In genomic region chr17:87616799-87617198, GRCm38 (mm10) we compare ENCODE assay signal across 20 mouse cellular contexts. TPM values are rescaled to one million over a fixed set of nuclear protein-coding genes. Genes with fewer than 3 reads are reported as not detected.
DNase-seq lines count a peak whose midpoint lies in the region; ATAC-seq and TF ChIP-seq lines count a peak whose summit lies in the region.
"Had no signal": no experiment of that assay in that cellular context is flagged by ENCODE, and none has a peak within 500 bp of the region (broad histone marks: within the 10 kb centered on the region; RNA-seq: fewer than 3 reads in every experiment).

No protein-coding gene starts in this region.

- H3K27ac ChIP-seq in limb, embryonic 14.5 days (replicated peaks; ENCODE audit: low read depth, low read length) = no peak overlapping the region
- H3K27ac ChIP-seq: embryonic facial prominence, embryonic 13.5 days; forebrain, embryonic 13.5 days; heart, adult 2 months; heart, embryonic 15.5 days; hindbrain, embryonic 14.5 days had no signal

- peaks cover 8% of the 10 kb centered on the region for H3K4me1 ChIP-seq in limb, embryonic 14.5 days (ENCODE audit: control insufficient read depth, insufficient read depth, low read length)

- H3K9ac ChIP-seq in limb, embryonic 14.5 days (ENCODE audit: low read depth, low read length, severe bottlenecking) = 0 out of 2 replicates have a peak overlapping the region, but pooled peaks have one; percentile 16
- H3K9ac ChIP-seq: embryonic facial prominence, embryonic 13.5 days; forebrain, embryonic 13.5 days; heart, embryonic 15.5 days; hindbrain, embryonic 14.5 days had no signal

- no peak for TF ChIP-seq POLR2A in limb, embryonic 14.5 days (IDR thresholded peaks at IDR 0.05; ENCODE audit: borderline replicate concordance, extremely low read depth, insufficient read depth, insufficient read length)

- peak; percentile 39 for DNase-seq in lung, postnatal 36 days
- DNase-seq in lung, postnatal 14 days = no peak
- DNase-seq in limb, embryonic 14.5 days (ENCODE audit: low spot score) = no peak
- DNase-seq in kidney, adult 18-20 months = no peak
- no peak for DNase-seq in gastrocnemius, postnatal 10 days
- DNase-seq: adrenal gland, adult 8-10 months; adrenal gland, postnatal 36 days; cerebellum, adult 8-10 months; cerebellum, postnatal 14 days; heart, adult 2 months; heart, postnatal 14 days had no signal

- H3K4me2 ChIP-seq in limb, embryonic 14.5 days (replicated peaks; ENCODE audit: low read depth, low read length, severe bottlenecking) = no peak overlapping the region
- H3K4me2 ChIP-seq: embryonic facial prominence, embryonic 13.5 days; forebrain, embryonic 13.5 days; heart, embryonic 11.5 days; heart, embryonic 15.5 days; hindbrain, embryonic 14.5 days had no signal

- no peak overlapping the region for H3K4me3 ChIP-seq in limb, embryonic 14.5 days (replicated peaks; ENCODE audit: low read length)
- H3K4me3 ChIP-seq: embryonic facial prominence, embryonic 13.5 days; forebrain, embryonic 13.5 days; heart, adult 2 months; heart, embryonic 15.5 days had no signal

- no peaks in the 10 kb centered on the region for H3K27me3 ChIP-seq in limb, embryonic 14.5 days (ENCODE audit: control insufficient read depth, insufficient read depth, low read length)
- H3K27me3 ChIP-seq: CH12.LX; embryonic facial prominence, embryonic 13.5 days; forebrain, embryonic 13.5 days; heart, embryonic 15.5 days had no signal

- peak; percentile 16; the same call in 1 of the 2 replicates for ATAC-seq in common myeloid progenitor, adult 5-6 weeks (replicated peaks; ENCODE audit: low read depth, poor library complexity, severe bottlenecking)
- no peak for ATAC-seq in limb, embryonic 14.5 days (ENCODE audit: low FRiP score, low read depth)
- ATAC-seq in monocyte, adult 5-6 weeks (replicated peaks; ENCODE audit: insufficient number of reproducible peaks, low FRiP score, low TSS enrichment, poor library complexity, severe bottlenecking) = 0 out of 2 replicates have a peak, but pooled peaks have one; percentile 20
- ATAC-seq: forebrain, embryonic 13.5 days had no signal

- 90% methylated on average over 12 of the region's 12 CpGs for WGBS in limb, embryonic 14.5 days

- H3K9me3 ChIP-seq in limb, embryonic 14.5 days (ENCODE audit: control insufficient read depth, low read length) = no peaks in the 10 kb centered on the region
- H3K9me3 ChIP-seq: embryonic facial prominence, embryonic 13.5 days; forebrain, embryonic 13.5 days; heart, embryonic 15.5 days had no signal

- no peaks in the 10 kb centered on the region for H3K36me3 ChIP-seq in limb, embryonic 14.5 days (ENCODE audit: control insufficient read depth, insufficient read depth, low read length)
- H3K36me3 ChIP-seq: embryonic facial prominence, embryonic 13.5 days; heart, embryonic 15.5 days had no signal

RNA-seq across cellular contexts. Expression of gene Epcam, which starts 19.0 kb away (rescaled TPM):
- not detected in 2 replicates for total RNA-seq in common myeloid progenitor, adult 5-6 weeks (2017)
- 27.3 and 34.9 TPM in 2 replicates for polyA plus RNA-seq in limb, embryonic 14.5 days (2012; rRNA removed)
- polyA plus RNA-seq in limb, embryonic 14.5 days (2014; fragmentation: Nextera tagmentation; extraction: Ambion mirVana) = 71.3 and 74.3 TPM in 2 replicates
- 0.19 to 2.6 TPM (median 1.8 TPM) in 3 replicates for total RNA-seq in monocyte, adult 5-6 weeks (2017)
- not detected for total RNA-seq in gastrocnemius, postnatal 10 days (2021)
- total RNA-seq: adrenal gland, postnatal 36 days; gastrocnemius, adult 8-10 months; heart, adult 2 months had no signal

RNA-seq across cellular contexts. Expression of gene Msh2, which starts 55.3 kb away (rescaled TPM):
- 124 and 131 TPM in 2 replicates for total RNA-seq in common myeloid progenitor, adult 5-6 weeks (2017)
- 29.0 and 33.8 TPM in 2 replicates for polyA plus RNA-seq in limb, embryonic 14.5 days (2012; rRNA removed)
- polyA plus RNA-seq in limb, embryonic 14.5 days (2014; fragmentation: Nextera tagmentation; extraction: Ambion mirVana) = 40.5 and 47.5 TPM in 2 replicates
- 23.8 to 67.9 TPM (median 47.0 TPM) in 3 replicates for total RNA-seq in monocyte, adult 5-6 weeks (2017)
- total RNA-seq in gastrocnemius, postnatal 10 days (2021) = 10 to 100 TPM; 11.5 to 14.9 TPM
